Mouse (Mus musculus) brain, adult 2 months (tissue): ENCODE measurements at regions not wholly inside any gene's neighbourhood (a gene's known extent, or its start where the extent isn't known, plus 50 kb on each side); places are given as distances from the start of the nearest gene placed in this dataset.

ENCODE experiments used
- DNase-seq: peaks from one replicate; pipeline ENCODE4 v3.0.0; 2011; ENCODE audit warnings: low read depth, low spot score

- DNase-seq: no peak
These were observed 4328.9 kb upstream of the Gm7489 start for GRCm38 (mm10) chr15:49555793-49556192.

GRCm38 (mm10) chr15:49560401-49560800, 4324.3 kb upstream of the Gm7489 start:
- DNase-seq: no peak

DNA sequence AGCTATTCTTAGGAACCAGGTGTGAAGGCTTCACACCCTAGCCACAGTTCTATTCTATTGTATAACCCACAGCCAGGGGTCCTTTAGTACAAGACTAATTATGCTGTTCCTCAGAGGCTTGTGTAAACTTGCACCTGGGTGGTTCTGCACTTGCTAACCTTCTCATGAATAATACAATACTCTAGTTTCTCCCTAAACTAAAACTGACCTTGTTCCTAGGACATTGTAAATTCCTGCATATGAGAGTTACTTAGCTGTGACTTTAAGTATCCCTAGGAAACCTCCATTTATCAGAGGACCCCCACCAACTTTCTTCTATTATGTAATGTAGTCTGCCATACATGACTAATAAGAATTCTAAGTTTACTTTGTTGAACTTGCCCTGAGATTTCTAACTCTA, 4295.9 kb upstream of the Gm7489 start:
- DNase-seq: no peak

GRCm38 (mm10) chr15:49613865-49614264, 4270.8 kb upstream of the Gm7489 start:
- peak; percentile 1 for DNase-seq

DNA sequence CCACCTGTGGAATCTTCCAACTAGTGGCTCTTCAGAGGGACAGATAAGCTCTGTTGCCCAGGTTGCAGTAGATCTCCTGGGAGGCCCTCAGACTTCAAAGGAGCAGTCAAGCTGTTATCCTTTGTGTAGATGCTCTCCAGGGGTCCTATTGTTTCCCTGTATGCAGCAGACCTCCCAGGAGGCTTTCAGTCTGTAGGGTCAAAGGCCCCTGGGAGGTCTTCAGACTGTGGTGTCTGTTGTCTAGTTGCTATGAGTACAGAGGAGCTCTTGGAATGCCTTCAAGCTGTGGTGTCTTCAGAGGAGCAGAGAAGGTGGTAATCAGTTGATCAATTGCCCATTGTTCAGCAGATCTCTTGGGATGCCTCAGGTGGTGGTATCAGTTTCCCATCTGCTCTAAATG, 4237.3 kb upstream of the Gm7489 start:
- DNase-seq: no peak

DNA sequence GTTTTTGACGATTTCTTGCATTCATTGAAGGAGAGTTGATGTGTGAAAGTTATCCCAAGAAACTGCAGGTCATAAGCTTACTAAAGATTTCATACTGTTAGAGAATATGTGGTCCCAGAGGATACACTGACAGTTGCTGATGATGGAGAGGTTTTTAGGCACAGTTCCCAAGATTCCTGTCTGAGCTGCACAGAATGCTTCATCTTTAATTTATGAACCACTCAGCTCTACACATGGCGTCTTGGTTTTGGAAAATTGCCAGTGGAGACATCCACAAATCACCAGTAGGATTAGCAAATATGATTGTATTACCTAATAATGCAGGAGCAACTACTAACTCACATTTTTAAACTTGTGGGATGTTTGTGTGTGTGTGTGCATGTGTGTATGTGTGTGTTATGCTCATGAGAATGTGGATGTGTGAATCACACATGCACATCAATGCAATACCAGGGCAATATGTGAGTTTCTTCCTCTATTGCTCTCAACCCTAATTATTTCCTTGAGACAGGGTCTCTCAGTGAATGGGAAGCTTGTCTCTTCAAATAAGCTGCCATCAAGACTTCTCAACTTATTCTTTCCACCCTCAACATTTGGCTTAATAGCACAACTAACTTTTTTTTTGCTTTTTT, 4234.0 kb upstream of the Gm7489 start:
- DNase-seq: peak; percentile 11

DNA sequence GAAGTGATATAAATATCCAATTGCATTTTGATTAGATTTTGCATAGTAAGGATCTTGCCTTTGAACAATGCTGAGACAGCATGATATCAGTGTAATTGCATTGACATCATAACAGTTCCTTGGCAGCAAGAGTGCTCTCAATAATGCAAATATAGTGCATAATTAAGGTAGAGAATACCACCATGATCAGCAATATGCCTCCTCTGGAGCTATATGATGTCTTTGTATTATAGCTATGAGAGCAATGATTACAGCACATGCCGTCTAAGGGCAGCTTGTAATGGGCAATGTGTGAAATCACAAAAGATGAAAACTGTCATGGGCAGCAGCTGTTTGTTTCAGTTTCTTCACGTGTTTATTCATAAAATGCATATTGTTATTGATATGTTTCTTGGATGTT, 4231.0 kb upstream of the Gm7489 start:
- no peak for DNase-seq

GRCm38 (mm10) chr15:49664834-49665565, 4219.7 kb upstream of the Gm7489 start:
- no peak for DNase-seq
